Mouse (Mus musculus) embryonic facial prominence, embryonic 11.5 days (tissue): Measurements from ENCODE around the gene Gipc3. TPM values are rescaled to one million over a fixed set of nuclear protein-coding genes. Genes with fewer than 3 reads are reported as not detected.

Source experiments
- ATAC-seq: fragments of 200-750 bp; cut with Nextera tagmentation; replicated peaks from 2 replicates; pipeline ENCODE4 v1.8.0; 2017; ENCODE audit warnings: low read depth; ENCODE audit not compliant: insufficient number of reproducible peaks, low FRiP score, low TSS enrichment
- DNase-seq: peaks from one replicate; pipeline ENCODE4 v3.0.0-alpha.2; 2015; ENCODE audit warnings: low spot score
- H3K27ac ChIP-seq: fragments of 300-500 bp; sonication (generic); replicated peaks from 2 replicates; pipeline ENCODE4 v1.5.1; 2014; ENCODE audit warnings: mild to moderate bottlenecking, low read depth, low read length, control low read depth
- H3K27me3 ChIP-seq: fragments of 300-500 bp; sonication (generic); 2 replicates; pipeline ENCODE4 v1.6.1; 2014; ENCODE audit warnings: mild to moderate bottlenecking, low read length, moderate library complexity, mixed read lengths; ENCODE audit not compliant: control insufficient read depth, insufficient read depth
- H3K36me3 ChIP-seq: fragments of 300-500 bp; sonication (generic); replicated peaks from 2 replicates; pipeline ENCODE4 v1.6.1; 2014; ENCODE audit warnings: low read depth, mild to moderate bottlenecking, low read length, moderate library complexity, mixed read lengths; ENCODE audit not compliant: control insufficient read depth, insufficient read depth
- H3K4me1 ChIP-seq: fragments of 300-500 bp; sonication (generic); 2 replicates; pipeline ENCODE4 v1.6.1; 2014; ENCODE audit warnings: low read length, mixed read lengths; ENCODE audit not compliant: control insufficient read depth, insufficient read depth
- H3K4me2 ChIP-seq: fragments of 300-500 bp; sonication (generic); 2 replicates; pipeline ENCODE4 v1.6.1; 2014; ENCODE audit warnings: low read depth, mild to moderate bottlenecking, control low read depth, low read length, moderate library complexity
- H3K4me3 ChIP-seq: fragments of 300-500 bp; sonication (generic); 2 replicates; pipeline ENCODE4 v1.5.1; 2014; ENCODE audit warnings: low read depth, low read length, control low read depth
- H3K9ac ChIP-seq: fragments of 300-500 bp; sonication (generic); replicated peaks from 2 replicates; pipeline ENCODE4 v1.6.1; 2014; ENCODE audit warnings: mild to moderate bottlenecking, control low read depth, low read length
- H3K9me3 ChIP-seq: fragments of 300-500 bp; sonication (generic); replicated peaks from 2 replicates; pipeline ENCODE4 v1.6.1; 2016; ENCODE audit warnings: mild to moderate bottlenecking, low read length, inconsistent platforms, mixed read lengths; ENCODE audit not compliant: control insufficient read depth
- WGBS: fragments of 180-500 bp; shearing (Covaris S2); extraction: QIAGEN DNeasy Blood & Tissue Kit; methylation state at CpG from one replicate; pipeline ENCODE4 v1.1.7; 2014; 5-methylcytosine and 5-hydroxymethylcytosine counted together
- polyA plus RNA-seq: library from polyadenylated mRNA; unstranded; fragments of >200 nt; fragmentation: Nextera tagmentation; extraction: Ambion mirVana; gene quantifications from 2 replicates; pipeline ENCODE4 v1.2.1, GENCODE M21; 2014

Gene Gipc3
- polyA plus RNA-seq, 1 experiment from 2014 or later, result not detected

- Histone ChIP-seq H3K4me3 (no peak overlapping the region), H3K36me3 (peaks cover 26% of the 10 kb centered on the region), H3K9ac (peak overlapping the region; percentile 9; the same call in 1 of the 2 replicates), H3K4me1 (no peaks in the 10 kb centered on the region; the same call in 1 of the 2 replicates), H3K27me3 (peaks cover 8% of the 10 kb centered on the region; the same call in 1 of the 2 replicates), H3K27ac (no peak overlapping the region), H3K4me2 (no peak overlapping the region), H3K9me3 (no peaks in the 10 kb centered on the region)
- no peak for ATAC-seq
- no peak for DNase-seq
- 15% methylated on average over 2 of the region's 2 CpGs for WGBS
Measured at GRCm38 (mm10) chr10:81327959-81328358, 15.1 kb downstream of the Gipc3 start.

DNA sequence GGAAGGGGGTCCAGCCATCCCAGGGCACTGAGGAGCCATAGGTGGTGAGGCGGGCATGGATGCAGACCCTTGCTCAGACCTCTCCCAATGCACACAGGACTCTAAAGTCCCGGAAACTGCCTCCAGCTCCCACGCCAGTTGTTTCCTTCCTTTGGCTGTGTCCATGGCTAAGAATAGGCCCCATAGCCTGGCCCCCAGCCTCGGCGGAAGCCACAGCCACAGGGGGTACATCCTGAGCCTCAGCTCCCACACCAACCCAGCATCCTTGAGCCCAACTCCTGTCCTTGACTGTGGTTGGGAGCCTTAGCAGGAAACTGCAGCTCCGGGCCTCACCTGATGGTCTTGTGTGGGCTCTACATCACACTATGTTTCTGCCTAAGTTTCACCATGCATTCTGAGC lies 16.2 kb downstream of the Gipc3 start:
- H3K36me3 ChIP-seq, result peaks cover 27% of the 10 kb centered on the region
- H3K27me3 ChIP-seq, result no peaks in the 10 kb centered on the region
- H3K9ac ChIP-seq, result no peak overlapping the region
- H3K9me3 ChIP-seq, result no peaks in the 10 kb centered on the region
- no peak for ATAC-seq
- no peak overlapping the region for H3K4me3 ChIP-seq
- WGBS, result 88% methylated on average over 6 of the region's 6 CpGs
- no peak for DNase-seq
- H3K4me1 ChIP-seq, result no peaks in the 10 kb centered on the region; the same call in 1 of the 2 replicates
- H3K27ac ChIP-seq, result no peak overlapping the region
- no peak overlapping the region for H3K4me2 ChIP-seq

DNA sequence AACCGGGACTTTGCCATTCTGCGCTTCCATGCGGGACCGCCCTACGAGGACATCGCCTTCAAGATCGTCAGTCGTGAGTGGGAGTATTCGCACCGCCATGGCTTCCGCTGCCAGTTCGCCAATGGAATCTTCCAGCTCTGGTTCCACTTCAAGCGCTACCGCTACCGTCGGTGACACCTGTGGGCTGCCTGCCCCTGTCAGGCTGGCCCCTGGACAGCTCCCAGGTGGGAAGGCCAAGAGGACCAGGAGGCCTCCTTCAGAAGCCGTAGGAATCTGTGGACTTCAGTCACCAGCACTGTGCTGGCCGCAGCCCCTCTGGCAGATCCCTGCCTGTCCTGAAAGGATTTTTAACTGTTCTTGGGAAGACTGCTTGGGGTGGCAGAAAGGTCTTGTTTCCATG lies 17.3 kb downstream of the Gipc3 start:
- ATAC-seq, result no peak
- H3K9me3 ChIP-seq, result no peaks in the 10 kb centered on the region
- H3K4me1 ChIP-seq, result no peaks in the 10 kb centered on the region; the same call in 1 of the 2 replicates
- 96% methylated on average over 18 of the region's 18 CpGs for whole genome bisulfite sequencing
- no peak overlapping the region for H3K9ac ChIP-seq
- H3K27ac ChIP-seq, result no peak overlapping the region
- H3K27me3 ChIP-seq, result no peaks in the 10 kb centered on the region
- no peak overlapping the region for H3K4me3 ChIP-seq
- no peak for DNase-seq
- H3K36me3 ChIP-seq, result peaks cover 27% of the 10 kb centered on the region
- H3K4me2 ChIP-seq, result no peak overlapping the region

- ATAC-seq (no peak), DNase-seq (no peak)
- Histone ChIP-seq H3K27me3 (no peaks in the 10 kb centered on the region), H3K9me3 (no peaks in the 10 kb centered on the region), H3K4me2 (no peak overlapping the region), H3K9ac (no peak overlapping the region), H3K4me3 (no peak overlapping the region), H3K36me3 (peaks cover 27% of the 10 kb centered on the region), H3K27ac (no peak overlapping the region), H3K4me1 (no peaks in the 10 kb centered on the region; the same call in 1 of the 2 replicates)
- whole genome bisulfite sequencing, result 94% methylated on average over 21 of the region's 21 CpGs
Measured at GRCm38 (mm10) chr10:81325176-81325575, 17.9 kb downstream of the Gipc3 start.

- Histone ChIP-seq H3K4me1 (peaks cover 5% of the 10 kb centered on the region), H3K27ac (no peak overlapping the region), H3K4me3 (no peak overlapping the region), H3K27me3 (no peaks in the 10 kb centered on the region), H3K36me3 (peaks cover 27% of the 10 kb centered on the region), H3K9me3 (no peaks in the 10 kb centered on the region), H3K4me2 (no peak overlapping the region), H3K9ac (no peak overlapping the region)
- ATAC-seq (no peak), DNase-seq (no peak)
- WGBS, result 94% methylated on average over 18 of the region's 18 CpGs
Measured at GRCm38 (mm10) chr10:81323791-81324530, 19.1 kb downstream of the Gipc3 start.

GRCm38 (mm10) chr10:81323141-81323775 lies 19.8 kb downstream of the Gipc3 start:
- 95% methylated on average over 23 of the region's 23 CpGs for WGBS

DNA sequence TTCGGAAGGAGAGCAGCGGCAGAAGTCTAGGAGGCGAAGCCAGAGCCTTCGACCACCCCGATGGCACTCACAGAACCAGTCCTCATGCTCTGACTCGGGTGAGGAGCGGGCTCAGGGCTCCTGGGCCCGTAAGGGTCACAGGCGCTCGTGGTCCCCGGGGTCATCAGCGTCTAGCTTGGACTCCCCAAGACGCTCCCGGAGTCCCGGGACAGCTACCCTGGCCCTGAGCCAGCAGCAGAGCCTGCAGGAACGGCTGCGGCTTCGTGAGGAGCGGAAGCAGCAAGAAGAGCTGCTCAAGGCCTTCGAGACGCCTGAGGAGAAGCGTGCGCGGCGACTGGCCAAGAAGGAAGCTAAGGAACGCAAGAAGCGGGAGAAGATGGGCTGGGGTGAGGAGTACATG lies 20.6 kb downstream of the Gipc3 start:
- Histone ChIP-seq H3K9ac (no peak overlapping the region), H3K4me1 (peaks cover 6% of the 10 kb centered on the region), H3K9me3 (no peaks in the 10 kb centered on the region), H3K4me3 (no peak overlapping the region), H3K4me2 (no peak overlapping the region), H3K36me3 (peaks cover 27% of the 10 kb centered on the region), H3K27me3 (no peaks in the 10 kb centered on the region), H3K27ac (no peak overlapping the region)
- no peak for ATAC-seq
- DNase-seq, result no peak
- WGBS, result 95% methylated on average over 27 of the region's 27 CpGs

More at GRCm38 (mm10) chr10:81323141-81323775, 19.8 kb downstream of the Gipc3 start:
- ATAC-seq, result no peak
- Histone ChIP-seq H3K4me2 (no peak overlapping the region), H3K9me3 (no peaks in the 10 kb centered on the region), H3K9ac (no peak overlapping the region), H3K27me3 (no peaks in the 10 kb centered on the region), H3K36me3 (peaks cover 27% of the 10 kb centered on the region), H3K4me3 (no peak overlapping the region), H3K27ac (no peak overlapping the region), H3K4me1 (peaks cover 6% of the 10 kb centered on the region)
- no peak for DNase-seq

DNA sequence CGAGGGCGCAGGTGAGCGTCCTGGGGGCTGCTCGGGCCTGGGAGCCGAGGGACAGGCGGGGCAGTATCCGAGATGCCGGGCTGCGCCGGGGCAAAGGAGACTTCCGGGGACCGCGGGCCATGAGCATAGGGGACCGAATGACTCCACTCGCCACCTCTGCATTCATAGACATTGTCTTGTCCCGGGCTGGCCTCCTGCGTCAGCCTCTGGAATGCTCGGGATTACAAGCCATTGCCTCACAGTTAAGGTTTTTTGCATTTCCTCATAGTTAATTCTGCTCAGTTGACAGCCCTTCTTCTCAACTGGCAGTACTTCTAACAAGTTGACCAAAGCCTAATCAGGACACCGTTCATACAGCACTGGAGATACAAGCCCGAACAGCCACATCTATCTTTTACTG lies 21.6 kb downstream of the Gipc3 start:
- WGBS, result 3% methylated on average over 20 of the region's 20 CpGs
- peak overlapping the region; percentile 96 for H3K4me3 ChIP-seq
- H3K4me2 ChIP-seq, result peak overlapping the region; percentile 81
- H3K27me3 ChIP-seq, result no peaks in the 10 kb centered on the region
- 0 out of 2 replicates have a peak, but pooled peaks have one; percentile 0 for ATAC-seq
- H3K36me3 ChIP-seq, result peaks cover 21% of the 10 kb centered on the region
- DNase-seq, result no peak
- no peaks in the 10 kb centered on the region for H3K9me3 ChIP-seq
- peak overlapping the region; percentile 85 for H3K9ac ChIP-seq
- H3K4me1 ChIP-seq, result peaks cover 6% of the 10 kb centered on the region
- peak overlapping the region; percentile 59 for H3K27ac ChIP-seq
